Mouse (Mus musculus): Measurements from ENCODE around the gene Ank3. TPM values are rescaled to one million over a fixed set of nuclear protein-coding genes. Genes with fewer than 3 reads are reported as not detected.

The Ank3 gene
- polyA plus RNA-seq, 1 experiment from 2014 or later: 48.8 TPM

DNA sequence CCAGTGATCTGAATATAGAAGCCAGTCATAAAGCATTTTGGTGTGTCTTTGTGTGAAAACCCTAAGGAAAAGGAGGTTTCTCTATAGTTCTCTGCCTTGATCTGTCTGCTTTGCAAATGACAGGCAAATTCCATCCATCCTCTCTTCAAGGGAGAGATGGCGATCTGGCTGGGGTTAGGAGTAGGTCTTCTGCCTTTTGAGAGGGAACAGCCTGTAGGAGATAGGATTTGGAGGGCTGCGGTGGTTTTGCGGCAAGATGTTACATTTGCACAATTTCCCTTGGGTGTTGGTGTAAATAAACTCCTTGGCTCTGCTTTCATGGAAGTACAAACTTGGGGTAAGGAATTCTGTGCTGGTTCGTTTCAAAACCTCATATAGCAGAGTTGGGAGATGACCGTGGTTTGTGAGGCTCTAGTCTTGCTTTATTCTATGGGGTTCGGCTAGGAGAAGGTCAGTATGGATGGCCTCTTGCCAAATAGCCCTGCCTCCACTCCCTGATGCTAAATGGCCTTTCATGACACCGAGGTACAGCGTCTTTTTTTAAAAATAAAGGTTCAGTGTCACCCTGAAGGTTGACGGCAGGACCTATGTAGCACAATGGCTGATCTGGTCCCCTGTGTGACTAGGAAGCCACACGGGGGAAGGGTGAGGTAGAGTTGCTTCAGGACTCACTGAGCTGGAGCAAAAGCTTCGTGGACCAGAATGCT lies 309.4 kb downstream of the Ank3 start:
- Histone ChIP-seq H3K27me3 (ENCODE audit: insufficient read depth, low read length) (no peaks in the 10 kb centered on the region), H3K4me1 (replicated peaks; ENCODE audit: insufficient read depth, low read length) (no peaks in the 10 kb centered on the region), H3K9ac (ENCODE audit: low read depth, low read length) (no peak overlapping the region), H3K4me2 (ENCODE audit: low read length) (no peak overlapping the region), H3K4me3 (replicated peaks; ENCODE audit: low read depth, low read length) (no peak overlapping the region), H3K36me3 (ENCODE audit: insufficient read depth, low read length) (no peaks in the 10 kb centered on the region), H3K27ac (no peak overlapping the region), H3K9me3 (replicated peaks; ENCODE audit: low read length) (no peaks in the 10 kb centered on the region)
- WGBS: 75% methylated on average over 11 of the region's 11 CpGs
- ATAC-seq (replicated peaks; ENCODE audit: low FRiP score, low read depth) (no peak), DNase-seq (ENCODE audit: low spot score) (no peak)
- no peak for TF ChIP-seq CTCF (IDR thresholded peaks at IDR 0.05; ENCODE audit: low read depth)

DNA sequence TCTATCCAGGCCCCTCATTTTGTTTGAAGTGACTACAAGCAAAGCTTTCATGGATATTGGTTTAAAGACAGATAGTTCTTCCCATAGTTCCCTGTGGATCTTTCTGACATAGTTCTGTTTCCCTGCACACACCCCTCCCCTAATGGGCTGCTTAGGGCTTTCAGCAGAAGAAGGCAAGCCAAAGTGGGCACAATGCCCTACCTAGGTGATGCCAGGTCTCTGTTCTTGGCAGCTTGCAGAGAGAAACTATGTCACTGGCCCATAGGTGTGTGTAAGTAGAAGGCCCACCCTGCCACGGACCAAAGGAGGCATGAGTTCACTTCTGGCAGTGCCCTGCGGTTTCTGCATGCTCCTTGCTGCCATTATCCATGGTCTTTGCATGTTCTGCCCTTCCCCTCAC lies 311.1 kb downstream of the Ank3 start:
- DNase-seq (ENCODE audit: low spot score): no peak
- no peak for ATAC-seq (replicated peaks; ENCODE audit: low FRiP score, low read depth)
- H3K9ac ChIP-seq (ENCODE audit: low read depth, low read length): no peak overlapping the region
- no peaks in the 10 kb centered on the region for H3K4me1 ChIP-seq (replicated peaks; ENCODE audit: insufficient read depth, low read length)
- H3K4me3 ChIP-seq (replicated peaks; ENCODE audit: low read depth, low read length): no peak overlapping the region
- H3K27ac ChIP-seq: no peak overlapping the region
- no peaks in the 10 kb centered on the region for H3K27me3 ChIP-seq (ENCODE audit: insufficient read depth, low read length)
- WGBS: 82% methylated on average over 2 of the region's 2 CpGs
- H3K9me3 ChIP-seq (replicated peaks; ENCODE audit: low read length): no peaks in the 10 kb centered on the region
- no peaks in the 10 kb centered on the region for H3K36me3 ChIP-seq (ENCODE audit: insufficient read depth, low read length)
- no peak overlapping the region for H3K4me2 ChIP-seq (ENCODE audit: low read length)
- TF ChIP-seq CTCF (IDR thresholded peaks at IDR 0.05; ENCODE audit: low read depth): no peak

DNA sequence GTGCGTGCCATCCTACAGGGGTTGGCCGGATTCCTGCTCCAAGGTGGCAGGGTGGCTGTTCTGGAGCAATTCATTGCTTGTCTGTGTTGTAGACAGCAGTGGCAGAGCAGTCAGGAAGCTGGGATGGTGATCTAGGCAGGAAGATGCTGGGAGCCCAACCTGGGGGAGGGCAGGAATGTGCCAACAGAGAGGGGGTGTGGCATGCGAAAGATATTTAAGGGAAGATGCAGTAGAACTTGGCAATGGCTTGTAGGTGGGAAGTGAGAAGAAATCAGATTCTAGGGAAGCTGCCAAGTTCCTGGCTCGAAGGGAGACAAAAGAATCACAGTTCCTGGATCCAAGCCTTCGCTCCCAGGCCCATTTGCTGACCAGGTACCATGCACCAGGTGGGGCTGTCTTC lies 312.2 kb downstream of the Ank3 start:
- no peak overlapping the region for H3K4me2 ChIP-seq (ENCODE audit: low read length)
- no peak overlapping the region for H3K27ac ChIP-seq
- no peaks in the 10 kb centered on the region for H3K36me3 ChIP-seq (ENCODE audit: insufficient read depth, low read length)
- no peak overlapping the region for H3K9ac ChIP-seq (ENCODE audit: low read depth, low read length)
- DNase-seq (ENCODE audit: low spot score): no peak
- TF ChIP-seq CTCF (IDR thresholded peaks at IDR 0.05; ENCODE audit: low read depth): no peak
- 88% methylated on average over 5 of the region's 5 CpGs for WGBS
- ATAC-seq (replicated peaks; ENCODE audit: low FRiP score, low read depth): no peak
- H3K9me3 ChIP-seq (replicated peaks; ENCODE audit: low read length): no peaks in the 10 kb centered on the region
- H3K27me3 ChIP-seq (ENCODE audit: insufficient read depth, low read length): no peaks in the 10 kb centered on the region
- H3K4me3 ChIP-seq (replicated peaks; ENCODE audit: low read depth, low read length): no peak overlapping the region
- no peaks in the 10 kb centered on the region for H3K4me1 ChIP-seq (replicated peaks; ENCODE audit: insufficient read depth, low read length)

DNA sequence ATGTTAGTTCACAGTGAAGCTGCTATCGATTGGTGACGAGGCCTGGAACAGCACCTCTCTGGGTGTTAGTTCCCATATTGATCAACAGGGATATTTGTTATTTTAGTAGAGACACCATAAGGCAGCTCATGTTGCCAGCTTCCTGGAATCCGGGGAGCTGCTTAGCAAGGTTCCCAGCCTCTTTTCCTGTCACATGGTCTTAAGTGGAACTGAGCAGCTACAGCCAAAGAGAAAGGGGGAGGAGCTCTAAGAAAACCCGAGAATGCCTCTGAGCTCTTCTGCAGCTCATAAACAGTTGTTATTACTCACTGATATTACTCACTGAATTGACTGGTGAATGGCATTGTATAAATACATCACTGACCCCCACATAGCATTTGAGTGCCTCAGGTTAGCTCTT lies 318.3 kb downstream of the Ank3 start:
- no peak overlapping the region for H3K4me2 ChIP-seq (ENCODE audit: low read length)

DNA sequence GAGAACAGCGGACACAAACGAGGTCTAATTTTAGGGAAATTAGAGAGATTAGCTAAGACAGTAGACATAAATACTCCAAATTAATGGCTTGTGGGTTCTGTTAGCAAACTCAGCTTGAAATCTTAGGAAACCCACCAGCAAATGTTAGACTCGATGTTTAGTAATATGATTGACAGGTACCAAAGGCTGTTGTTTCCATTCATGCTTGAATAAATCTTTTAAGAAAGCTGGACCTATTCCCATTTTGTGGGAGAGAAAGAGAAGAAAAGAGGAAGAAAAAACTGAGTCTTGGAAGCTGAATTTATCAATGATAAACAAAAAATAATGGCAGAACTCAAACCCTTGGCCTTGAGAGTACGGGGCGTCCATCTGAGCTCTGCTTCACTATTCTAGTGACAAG lies 320.8 kb downstream of the Ank3 start:
- WGBS: 59% methylated on average over 5 of the region's 5 CpGs
- Histone ChIP-seq H3K27ac (0 out of 2 replicates have a peak overlapping the region, but pooled peaks have one; percentile 13), H3K4me3 (replicated peaks; ENCODE audit: low read depth, low read length) (no peak overlapping the region), H3K9me3 (replicated peaks; ENCODE audit: low read length) (no peaks in the 10 kb centered on the region), H3K9ac (ENCODE audit: low read depth, low read length) (no peak overlapping the region), H3K4me2 (ENCODE audit: low read length) (peak overlapping the region; percentile 21; the same call in 1 of the 2 replicates), H3K4me1 (replicated peaks; ENCODE audit: insufficient read depth, low read length) (peaks cover 8% of the 10 kb centered on the region; the same call in 1 of the 2 replicates), H3K36me3 (ENCODE audit: insufficient read depth, low read length) (no peaks in the 10 kb centered on the region), H3K27me3 (ENCODE audit: insufficient read depth, low read length) (no peaks in the 10 kb centered on the region)
- no peak for TF ChIP-seq CTCF (IDR thresholded peaks at IDR 0.05; ENCODE audit: low read depth)
- no peak for DNase-seq (ENCODE audit: low spot score)
- ATAC-seq (replicated peaks; ENCODE audit: low FRiP score, low read depth): no peak

More for the DNA sequence above, 318.3 kb downstream of the Ank3 start:
- no peaks in the 10 kb centered on the region for H3K9me3 ChIP-seq (replicated peaks; ENCODE audit: low read length)
- H3K4me3 ChIP-seq (replicated peaks; ENCODE audit: low read depth, low read length): no peak overlapping the region
- peaks cover 8% of the 10 kb centered on the region; the same call in 1 of the 2 replicates for H3K4me1 ChIP-seq (replicated peaks; ENCODE audit: insufficient read depth, low read length)
- no peaks in the 10 kb centered on the region for H3K36me3 ChIP-seq (ENCODE audit: insufficient read depth, low read length)
- no peak for DNase-seq (ENCODE audit: low spot score)
- TF ChIP-seq CTCF (IDR thresholded peaks at IDR 0.05; ENCODE audit: low read depth): no peak
- H3K27me3 ChIP-seq (ENCODE audit: insufficient read depth, low read length): no peaks in the 10 kb centered on the region
- WGBS: 54% methylated on average over 4 of the region's 4 CpGs
- no peak overlapping the region for H3K9ac ChIP-seq (ENCODE audit: low read depth, low read length)
- no peak for ATAC-seq (replicated peaks; ENCODE audit: low FRiP score, low read depth)
- no peak overlapping the region for H3K27ac ChIP-seq

DNA sequence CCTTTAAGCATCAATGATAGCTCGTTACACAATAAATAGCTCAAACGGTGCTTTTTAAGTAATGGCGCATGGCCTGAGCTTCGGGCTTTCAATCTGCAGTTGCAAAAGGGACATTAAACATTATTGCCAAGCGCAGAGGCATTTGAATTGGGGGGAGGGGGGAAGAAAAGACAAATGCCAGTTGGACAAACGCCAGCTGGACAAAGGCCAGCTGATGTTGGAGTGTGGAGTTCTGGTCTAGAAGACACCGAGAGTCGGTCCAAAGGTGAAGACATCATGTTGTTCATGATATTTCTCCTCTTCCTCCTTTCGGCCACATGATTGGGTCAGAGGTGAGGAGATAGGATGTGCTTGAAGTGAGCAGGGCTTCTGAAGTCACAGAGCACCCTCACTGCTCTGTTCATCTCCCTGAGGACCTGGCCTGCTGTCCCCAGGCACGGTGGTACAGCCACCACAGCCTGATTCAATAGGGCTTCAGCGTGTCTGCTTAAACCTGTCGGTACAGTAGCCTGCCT lies 321.4 kb downstream of the Ank3 start:
- peak; percentile 46 for DNase-seq (ENCODE audit: low spot score)
- peak; percentile 74 for ATAC-seq (replicated peaks; ENCODE audit: low FRiP score, low read depth)
- H3K27me3 ChIP-seq (ENCODE audit: insufficient read depth, low read length): no peaks in the 10 kb centered on the region

More for the DNA sequence above, 321.4 kb downstream of the Ank3 start:
- Histone ChIP-seq H3K4me2 (ENCODE audit: low read length) (peak overlapping the region; percentile 21; the same call in 1 of the 2 replicates), H3K27ac (0 out of 2 replicates have a peak overlapping the region, but pooled peaks have one; percentile 13), H3K4me1 (replicated peaks; ENCODE audit: insufficient read depth, low read length) (peaks cover 8% of the 10 kb centered on the region; the same call in 1 of the 2 replicates), H3K36me3 (ENCODE audit: insufficient read depth, low read length) (no peaks in the 10 kb centered on the region), H3K9me3 (replicated peaks; ENCODE audit: low read length) (no peaks in the 10 kb centered on the region), H3K9ac (ENCODE audit: low read depth, low read length) (no peak overlapping the region), H3K4me3 (replicated peaks; ENCODE audit: low read depth, low read length) (no peak overlapping the region)
- WGBS: 11% methylated on average over 12 of the region's 12 CpGs
- TF ChIP-seq CTCF (IDR thresholded peaks at IDR 0.05; ENCODE audit: low read depth): no peak

All from kidney, postnatal 0 days (tissue).